Mouse (Mus musculus): ENCODE data around the gene Drap1. TPM values are rescaled to one million over a fixed set of nuclear protein-coding genes. Genes with fewer than 3 reads are reported as not detected.
A peak's percentile ranks its signal among the peaks of the same experiment; 100 is the strongest.
"Not testable (repeated sequence)": the region's sequence is repeated elsewhere in the genome, so short reads cannot be mapped to it uniquely, and the experiment has no call there.

The Drap1 gene
- polyA plus RNA-seq, 2 experiments: 219 to 236 TPM

DNA sequence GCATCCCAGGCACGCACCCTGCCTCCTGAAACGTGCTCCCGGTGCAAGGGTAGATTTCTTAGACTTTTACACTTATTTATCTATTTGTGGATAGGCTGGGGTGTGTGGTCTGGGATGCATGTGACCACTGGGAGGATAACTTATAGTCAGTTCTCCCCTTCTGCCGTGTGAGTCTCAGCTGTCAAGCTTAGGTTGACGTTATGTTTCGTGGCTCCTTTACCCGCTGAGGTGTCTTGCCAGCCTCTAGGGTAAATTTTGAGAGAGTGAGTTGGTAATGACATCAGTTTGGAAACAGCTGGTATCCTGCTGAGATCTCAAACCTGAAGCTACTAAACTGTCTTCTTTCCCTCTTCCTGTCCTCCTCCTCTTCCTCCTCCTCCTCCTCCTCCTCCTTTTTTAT lies 18.9 kb downstream of the Drap1 start:
- H3K9me3 ChIP-seq (ENCODE audit: control insufficient read depth, low read length): no peaks in the 10 kb centered on the region
- H3K4me1 ChIP-seq (ENCODE audit: control insufficient read depth, insufficient read depth, low read length): peaks cover 7% of the 10 kb centered on the region; the same call in 1 of the 2 replicates
- DNase-seq (ENCODE audit: low spot score) (no peak), ATAC-seq (ENCODE audit: low FRiP score, low read depth) (no peak)
- peak overlapping the region; percentile 43; the same call in 1 of the 2 replicates for H3K9ac ChIP-seq (ENCODE audit: low read depth, low read length, severe bottlenecking)
- 14% methylated on average over 7 of the region's 7 CpGs for WGBS
- H3K4me2 ChIP-seq (replicated peaks; ENCODE audit: low read depth, low read length, severe bottlenecking): peak overlapping the region; percentile 57
- peak overlapping the region; percentile 35 for H3K4me3 ChIP-seq (replicated peaks; ENCODE audit: low read length)
- no peaks in the 10 kb centered on the region for H3K36me3 ChIP-seq (ENCODE audit: control insufficient read depth, insufficient read depth, low read length)
- peak overlapping the region; percentile 59 for H3K27ac ChIP-seq (replicated peaks; ENCODE audit: low read depth, low read length)
- TF ChIP-seq POLR2A (IDR thresholded peaks at IDR 0.05; ENCODE audit: borderline replicate concordance, extremely low read depth, insufficient read depth, insufficient read length): no peak
- H3K27me3 ChIP-seq (ENCODE audit: control insufficient read depth, insufficient read depth, low read length): no peaks in the 10 kb centered on the region

DNA sequence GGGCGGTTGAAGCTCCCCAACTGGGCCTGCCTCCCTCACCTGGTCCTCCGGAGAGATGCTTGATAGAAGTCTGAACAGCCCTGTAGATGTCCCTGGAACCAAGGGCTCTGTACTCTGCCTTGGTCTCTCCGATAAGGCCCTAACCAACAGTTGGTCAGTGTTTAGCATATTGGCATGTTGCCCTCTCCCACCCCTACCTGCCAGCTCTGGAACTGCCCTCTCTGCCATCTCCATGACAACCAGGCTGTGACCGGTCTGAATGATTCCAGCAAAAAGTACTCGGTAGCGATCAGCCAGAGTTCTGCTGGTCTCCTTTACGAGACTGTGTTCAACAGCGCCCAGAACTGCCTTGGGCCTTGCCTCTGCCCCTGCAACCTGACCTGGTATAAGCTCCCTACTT lies 22.5 kb downstream of the Drap1 start, which contains the start of gene Tsga10ip:
Gene Tsga10ip (minus strand): TSS at position 234 of the 400 bp plus-strand sequence.
- no peaks in the 10 kb centered on the region for H3K27me3 ChIP-seq (ENCODE audit: control insufficient read depth, insufficient read depth, low read length)
- H3K27ac ChIP-seq (replicated peaks; ENCODE audit: low read depth, low read length): no peak within 1 kb of the TSS
- no peak within 1 kb of the TSS for H3K9ac ChIP-seq (ENCODE audit: low read depth, low read length, severe bottlenecking)
- H3K4me1 ChIP-seq (ENCODE audit: control insufficient read depth, insufficient read depth, low read length): no peaks in the 10 kb centered on the region
- no peaks in the 10 kb centered on the region for H3K9me3 ChIP-seq (ENCODE audit: control insufficient read depth, low read length)
- DNase-seq (ENCODE audit: low spot score) (no peak), ATAC-seq (ENCODE audit: low FRiP score, low read depth) (no peak)
- no peak for TF ChIP-seq POLR2A (IDR thresholded peaks at IDR 0.05; ENCODE audit: borderline replicate concordance, extremely low read depth, insufficient read depth, insufficient read length)
- no peak within 1 kb of the TSS for H3K4me3 ChIP-seq (replicated peaks; ENCODE audit: low read length)
- no peak within 1 kb of the TSS for H3K4me2 ChIP-seq (replicated peaks; ENCODE audit: low read depth, low read length, severe bottlenecking)
- WGBS: 60% methylated on average over 8 of the region's 8 CpGs
- no peaks in the 10 kb centered on the region for H3K36me3 ChIP-seq (ENCODE audit: control insufficient read depth, insufficient read depth, low read length)

DNA sequence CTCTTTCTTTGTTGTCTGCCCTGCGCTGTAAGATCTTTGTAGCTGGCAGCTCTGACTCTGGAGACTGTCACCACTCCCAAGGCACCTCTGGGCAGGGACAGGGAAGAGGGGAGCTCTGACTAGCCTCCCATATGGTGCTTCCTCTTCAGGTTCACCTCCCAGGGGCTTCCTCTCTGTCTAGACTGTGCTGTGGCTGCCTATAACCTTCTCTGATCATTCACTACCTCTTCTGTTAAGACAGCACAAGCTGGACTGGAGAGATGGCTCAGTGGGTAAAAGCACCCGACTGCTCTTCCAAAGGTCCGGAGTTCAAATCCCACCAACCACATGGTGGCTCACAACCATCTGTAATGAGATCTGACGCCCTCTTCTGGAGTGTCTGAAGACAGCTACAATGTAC lies 23.7 kb downstream of the Drap1 start:
- ATAC-seq (ENCODE audit: low FRiP score, low read depth): not testable (repeated sequence)

DNA sequence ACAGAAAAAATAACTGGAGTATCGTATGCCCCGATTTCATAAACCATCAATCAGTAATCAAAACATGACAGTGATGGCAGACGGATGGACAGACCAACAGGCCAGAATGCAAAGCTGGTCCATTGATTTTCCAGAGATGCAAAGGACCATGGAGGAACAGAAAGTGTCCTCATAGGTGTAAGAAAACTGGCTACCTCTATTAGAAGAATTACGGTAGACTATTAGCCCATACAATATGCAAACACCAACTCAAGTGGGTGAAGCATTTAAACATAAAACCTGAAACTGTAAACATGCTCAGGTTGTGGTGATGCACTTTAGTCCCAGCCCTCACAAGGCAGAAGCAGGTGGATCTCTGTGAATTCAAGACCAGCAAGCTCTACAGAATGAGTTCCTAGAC lies 29.4 kb downstream of the Drap1 start:
- TF ChIP-seq POLR2A (IDR thresholded peaks at IDR 0.05; ENCODE audit: borderline replicate concordance, extremely low read depth, insufficient read depth, insufficient read length): no peak
- Histone ChIP-seq H3K4me3 (replicated peaks; ENCODE audit: low read length) (no peak overlapping the region), H3K36me3 (ENCODE audit: control insufficient read depth, insufficient read depth, low read length) (no peaks in the 10 kb centered on the region), H3K4me2 (replicated peaks; ENCODE audit: low read depth, low read length, severe bottlenecking) (no peak overlapping the region), H3K9me3 (ENCODE audit: control insufficient read depth, low read length) (no peaks in the 10 kb centered on the region), H3K27me3 (ENCODE audit: control insufficient read depth, insufficient read depth, low read length) (no peaks in the 10 kb centered on the region), H3K27ac (replicated peaks; ENCODE audit: low read depth, low read length) (no peak overlapping the region), H3K9ac (ENCODE audit: low read depth, low read length, severe bottlenecking) (no peak overlapping the region), H3K4me1 (ENCODE audit: control insufficient read depth, insufficient read depth, low read length) (0 out of 2 replicates have a peak, but pooled peaks cover 2% of the 10 kb centered on the region)
- ATAC-seq (ENCODE audit: low FRiP score, low read depth) (no peak), DNase-seq (ENCODE audit: low spot score) (no peak)
- WGBS: 61% methylated on average over 4 of the region's 4 CpGs

More for the DNA sequence above, 23.7 kb downstream of the Drap1 start:
- H3K27ac ChIP-seq (replicated peaks; ENCODE audit: low read depth, low read length); H3K9ac ChIP-seq (ENCODE audit: low read depth, low read length, severe bottlenecking); H3K4me3 ChIP-seq (replicated peaks; ENCODE audit: low read length); H3K36me3 ChIP-seq (ENCODE audit: control insufficient read depth, insufficient read depth, low read length); DNase-seq (ENCODE audit: low spot score); H3K27me3 ChIP-seq (ENCODE audit: control insufficient read depth, insufficient read depth, low read length); H3K9me3 ChIP-seq (ENCODE audit: control insufficient read depth, low read length); H3K4me1 ChIP-seq (ENCODE audit: control insufficient read depth, insufficient read depth, low read length); H3K4me2 ChIP-seq (replicated peaks; ENCODE audit: low read depth, low read length, severe bottlenecking): not testable (repeated sequence)
- WGBS: 72% methylated on average over 4 of the region's 4 CpGs

DNA sequence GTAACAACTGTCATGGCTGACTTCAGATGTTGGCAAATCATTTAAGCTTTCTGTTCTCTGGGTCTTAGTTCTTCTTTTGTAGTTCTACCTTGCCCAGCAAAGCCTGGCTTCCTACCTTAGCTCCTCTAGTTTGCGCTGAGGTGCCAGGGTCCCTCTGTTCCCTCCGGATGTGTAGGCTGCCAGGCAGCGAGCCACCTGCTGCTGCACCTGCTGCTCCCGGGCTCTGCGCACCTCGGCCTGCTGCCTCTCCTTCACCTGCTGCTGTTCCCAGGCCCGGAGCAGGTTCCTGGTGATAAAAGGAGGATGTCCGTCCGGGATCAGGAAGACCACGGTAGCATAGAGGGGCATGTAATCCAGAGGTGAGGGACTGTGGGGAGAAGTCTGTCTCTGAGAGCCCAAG lies 30.6 kb downstream of the Drap1 start:
- Histone ChIP-seq H3K9me3 (ENCODE audit: control insufficient read depth, low read length) (no peaks in the 10 kb centered on the region), H3K27me3 (ENCODE audit: control insufficient read depth, insufficient read depth, low read length) (no peaks in the 10 kb centered on the region), H3K4me3 (replicated peaks; ENCODE audit: low read length) (no peak overlapping the region), H3K9ac (ENCODE audit: low read depth, low read length, severe bottlenecking) (no peak overlapping the region), H3K27ac (replicated peaks; ENCODE audit: low read depth, low read length) (no peak overlapping the region), H3K4me1 (ENCODE audit: control insufficient read depth, insufficient read depth, low read length) (peaks cover 12% of the 10 kb centered on the region), H3K36me3 (ENCODE audit: control insufficient read depth, insufficient read depth, low read length) (no peaks in the 10 kb centered on the region), H3K4me2 (replicated peaks; ENCODE audit: low read depth, low read length, severe bottlenecking) (no peak overlapping the region)
- DNase-seq (ENCODE audit: low spot score) (no peak), ATAC-seq (ENCODE audit: low FRiP score, low read depth) (no peak)
- no peak for TF ChIP-seq POLR2A (IDR thresholded peaks at IDR 0.05; ENCODE audit: borderline replicate concordance, extremely low read depth, insufficient read depth, insufficient read length)
- 46% methylated on average over 10 of the region's 10 CpGs for WGBS

DNA sequence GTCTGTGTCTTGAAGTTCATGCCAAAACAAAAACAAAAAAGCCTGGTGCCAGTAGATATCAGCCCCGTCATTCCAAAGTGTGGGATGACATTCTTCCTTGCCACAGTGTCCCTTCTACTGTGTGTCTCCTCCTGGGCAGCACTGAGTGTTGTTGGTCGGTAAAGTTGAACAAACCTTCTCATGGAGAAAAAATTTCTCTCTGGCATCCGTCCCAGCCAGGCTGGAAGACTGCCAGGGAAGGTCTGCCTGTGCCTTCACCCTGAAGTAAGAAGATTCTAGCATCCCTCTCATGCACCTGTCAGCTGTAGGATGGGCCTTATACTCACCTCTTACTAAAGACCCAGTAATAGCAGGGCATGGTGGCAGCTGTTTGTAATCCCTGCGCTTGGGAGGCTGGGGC lies 31.9 kb downstream of the Drap1 start:
- no peak for TF ChIP-seq POLR2A (IDR thresholded peaks at IDR 0.05; ENCODE audit: borderline replicate concordance, extremely low read depth, insufficient read depth, insufficient read length)
- H3K4me2 ChIP-seq (replicated peaks; ENCODE audit: low read depth, low read length, severe bottlenecking): no peak overlapping the region
- H3K4me1 ChIP-seq (ENCODE audit: control insufficient read depth, insufficient read depth, low read length): peaks cover 12% of the 10 kb centered on the region
- no peak overlapping the region for H3K4me3 ChIP-seq (replicated peaks; ENCODE audit: low read length)
- peak; percentile 57 for DNase-seq (ENCODE audit: low spot score)
- H3K27me3 ChIP-seq (ENCODE audit: control insufficient read depth, insufficient read depth, low read length): no peaks in the 10 kb centered on the region
- 61% methylated on average over 4 of the region's 4 CpGs for WGBS
- H3K36me3 ChIP-seq (ENCODE audit: control insufficient read depth, insufficient read depth, low read length): no peaks in the 10 kb centered on the region
- H3K27ac ChIP-seq (replicated peaks; ENCODE audit: low read depth, low read length): no peak overlapping the region
- H3K9ac ChIP-seq (ENCODE audit: low read depth, low read length, severe bottlenecking): no peak overlapping the region
- no peaks in the 10 kb centered on the region for H3K9me3 ChIP-seq (ENCODE audit: control insufficient read depth, low read length)
- ATAC-seq (ENCODE audit: low FRiP score, low read depth): no peak

Measured in limb, embryonic 14.5 days (tissue).